Mouse (Mus musculus) neural tube, embryonic 15.5 days (tissue): ENCODE results near the gene Sec24c. TPM values are rescaled to one million over a fixed set of nuclear protein-coding genes. Genes with fewer than 3 reads are reported as not detected.
A peak's percentile ranks its signal among the peaks of the same experiment; 100 is the strongest.

Experiments used
- ATAC-seq: fragments of 200-750 bp; cut with Nextera tagmentation; 2 replicates; pipeline ENCODE4 v1.8.0; 2017; ENCODE audit warnings: mild to moderate bottlenecking, moderate TSS enrichment, moderate library complexity; ENCODE audit not compliant: low FRiP score
- H3K27ac ChIP-seq: fragments of 300-500 bp; sonication (generic); replicated peaks from 2 replicates; pipeline ENCODE4 v1.5.1; 2015; ENCODE audit warnings: mild to moderate bottlenecking, inconsistent platforms
- H3K27me3 ChIP-seq: fragments of 300-500 bp; sonication (generic); replicated peaks from 2 replicates; pipeline ENCODE4 v1.6.1; 2015; ENCODE audit warnings: inconsistent platforms
- H3K36me3 ChIP-seq: fragments of 300-500 bp; sonication (generic); 2 replicates; pipeline ENCODE4 v1.6.1; 2015; ENCODE audit warnings: inconsistent platforms
- H3K4me1 ChIP-seq: fragments of 300-500 bp; sonication (generic); 2 replicates; pipeline ENCODE4 v1.6.1; 2015; ENCODE audit warnings: inconsistent platforms
- H3K4me2 ChIP-seq: fragments of 300-500 bp; sonication (generic); 2 replicates; pipeline ENCODE4 v1.6.1; 2015; ENCODE audit warnings: inconsistent platforms, mild to moderate bottlenecking, moderate library complexity
- H3K4me3 ChIP-seq: fragments of 300-500 bp; sonication (generic); replicated peaks from 2 replicates; pipeline ENCODE4 v1.5.1; 2015; ENCODE audit warnings: mild to moderate bottlenecking, inconsistent platforms
- H3K9ac ChIP-seq: fragments of 300-500 bp; sonication (generic); replicated peaks from 2 replicates; pipeline ENCODE4 v1.6.1; 2015; ENCODE audit warnings: mild to moderate bottlenecking, inconsistent platforms
- H3K9me3 ChIP-seq: fragments of 300-500 bp; sonication (generic); replicated peaks from 2 replicates; pipeline ENCODE4 v1.6.1; 2016; ENCODE audit warnings: inconsistent platforms
- WGBS: fragments of 180-500 bp; shearing (Covaris S2); methylation state at CpG from one replicate; pipeline ENCODE4 v1.1.7; 2015; ENCODE audit warnings: mixed read lengths; 5-methylcytosine and 5-hydroxymethylcytosine counted together
- polyA plus RNA-seq: library from polyadenylated mRNA; unstranded; fragments of >200 nt; fragmentation: Nextera tagmentation; extraction: Ambion mirVana; gene quantifications from 2 replicates; pipeline ENCODE4 v1.2.1, GENCODE M21; 2015

The Sec24c gene
- polyA plus RNA-seq, 1 experiment from 2014 or later, result 84.3 TPM

- WGBS, result 76% methylated on average over 6 of the region's 6 CpGs
- Histone ChIP-seq H3K27me3 (no peaks in the 10 kb centered on the region), H3K9me3 (no peaks in the 10 kb centered on the region), H3K36me3 (peaks cover 96% of the 10 kb centered on the region), H3K9ac (no peak overlapping the region), H3K4me1 (no peaks in the 10 kb centered on the region), H3K4me2 (no peak overlapping the region), H3K27ac (no peak overlapping the region), H3K4me3 (no peak overlapping the region)
- no peak for ATAC-seq
Measured at GRCm38 (mm10) chr14:20725660-20726339, 51.7 kb downstream of the Sec24c start.

DNA sequence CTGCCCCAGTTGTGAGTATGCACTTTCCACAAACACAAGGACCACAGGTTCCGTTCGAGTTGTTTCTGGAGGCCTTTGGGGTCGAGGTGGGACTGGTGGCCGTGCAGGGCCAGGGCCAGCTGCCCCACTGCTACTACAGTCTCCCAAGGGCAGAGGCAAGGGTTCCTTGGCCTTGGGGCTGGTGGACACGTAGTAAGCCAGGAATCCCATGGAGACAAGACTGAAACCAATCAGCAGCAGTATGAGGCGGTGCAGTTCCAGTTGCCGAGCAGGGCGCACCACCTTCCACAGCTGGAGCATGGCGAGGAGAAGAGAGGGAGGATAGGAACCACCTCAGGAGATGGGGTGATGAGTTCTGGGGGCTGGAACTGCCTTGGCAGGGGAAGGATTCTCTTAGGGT, 55.8 kb downstream of the Sec24c start:
- H3K36me3 ChIP-seq, result peaks cover 61% of the 10 kb centered on the region
- no peak overlapping the region for H3K9ac ChIP-seq
- no peaks in the 10 kb centered on the region for H3K27me3 ChIP-seq
- H3K4me2 ChIP-seq, result no peak overlapping the region
- H3K27ac ChIP-seq, result no peak overlapping the region
- H3K4me3 ChIP-seq, result no peak overlapping the region
- H3K9me3 ChIP-seq, result no peaks in the 10 kb centered on the region
- peaks cover 28% of the 10 kb centered on the region for H3K4me1 ChIP-seq
- WGBS, result 89% methylated on average over 9 of the region's 9 CpGs
- no peak for ATAC-seq

- H3K4me3 ChIP-seq, result no peak overlapping the region
- H3K27ac ChIP-seq, result no peak overlapping the region
- peaks cover 34% of the 10 kb centered on the region for H3K4me1 ChIP-seq
- peaks cover 58% of the 10 kb centered on the region for H3K36me3 ChIP-seq
- no peak overlapping the region for H3K9ac ChIP-seq
- ATAC-seq, result no peak
- H3K4me2 ChIP-seq, result no peak overlapping the region
- H3K9me3 ChIP-seq, result no peaks in the 10 kb centered on the region
- H3K27me3 ChIP-seq, result no peaks in the 10 kb centered on the region
- 94% methylated on average over 9 of the region's 9 CpGs for WGBS
Measured at GRCm38 (mm10) chr14:20730853-20731602, 56.9 kb downstream of the Sec24c start.

DNA sequence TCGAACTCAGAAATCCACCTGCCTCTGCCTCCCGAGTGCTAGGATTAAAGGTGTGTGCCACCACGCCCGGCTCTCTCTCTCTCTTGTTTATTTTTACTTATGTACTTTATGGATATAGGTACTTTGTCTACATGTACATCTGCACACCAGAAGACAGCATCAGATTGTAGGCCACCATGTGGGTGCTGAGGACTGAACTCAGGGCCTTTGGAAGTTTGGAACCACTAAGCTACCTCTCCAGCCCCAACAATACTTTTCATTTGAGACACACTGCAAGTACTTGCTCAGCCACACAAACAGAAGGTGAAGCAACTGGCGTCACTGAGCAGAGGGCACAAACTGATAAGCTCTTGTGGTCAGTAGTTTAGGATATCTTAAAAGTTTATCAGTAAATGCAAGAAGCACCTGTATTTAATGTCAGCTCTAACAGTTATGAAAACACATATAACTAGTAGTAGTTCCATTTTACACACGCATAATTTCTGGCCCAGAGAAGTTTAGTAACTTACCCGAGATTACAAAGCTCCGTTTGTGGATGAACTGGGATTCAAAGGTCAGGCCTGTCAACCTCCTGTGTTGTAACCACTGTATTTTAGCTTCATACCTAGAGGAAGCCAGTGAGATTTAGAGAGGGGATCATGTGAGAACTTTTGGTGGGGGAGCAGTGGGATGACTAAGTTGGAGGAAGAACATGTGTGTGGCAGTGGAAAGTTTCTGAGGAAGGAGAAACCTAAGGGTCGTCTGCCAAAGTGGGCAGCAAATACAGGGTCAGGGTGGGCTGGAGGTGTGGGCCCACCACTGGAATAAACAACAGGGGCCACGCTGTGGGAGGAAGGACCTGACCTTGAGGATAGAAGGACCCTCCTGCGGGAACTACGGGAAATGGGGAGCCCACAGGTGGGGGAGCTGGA, 59.2 kb downstream of the Sec24c start:
- H3K27me3 ChIP-seq, result no peaks in the 10 kb centered on the region
- 53% methylated on average over 12 of the region's 12 CpGs for WGBS
- peak overlapping the region; percentile 81 for H3K27ac ChIP-seq
- peaks cover 34% of the 10 kb centered on the region for H3K4me1 ChIP-seq
- H3K4me3 ChIP-seq, result peak overlapping the region; percentile 59
- peak overlapping the region; percentile 74 for H3K9ac ChIP-seq
- peaks cover 57% of the 10 kb centered on the region for H3K36me3 ChIP-seq
- no peaks in the 10 kb centered on the region for H3K9me3 ChIP-seq
- ATAC-seq, result no peak
- peak overlapping the region; percentile 86 for H3K4me2 ChIP-seq

- Histone ChIP-seq H3K9ac (peak within 1 kb of the TSS; percentile 74), H3K9me3 (no peaks in the 10 kb centered on the region), H3K36me3 (peaks cover 58% of the 10 kb centered on the region), H3K27me3 (no peaks in the 10 kb centered on the region), H3K4me3 (peak within 1 kb of the TSS; percentile 59), H3K27ac (peak within 1 kb of the TSS; percentile 81), H3K4me2 (peak within 1 kb of the TSS; percentile 86), H3K4me1 (peaks cover 34% of the 10 kb centered on the region)
- ATAC-seq, result peak; percentile 98
- 0% methylated on average over 75 of the region's 81 CpGs for WGBS
Measured at GRCm38 (mm10) chr14:20733952-20734774, 60.1 kb downstream of the Sec24c start, which contains the start of gene Ndst2. TSS of gene Ndst2 (minus strand) at chr14:20734562.

- no peak for ATAC-seq
- Histone ChIP-seq H3K36me3 (peaks cover 58% of the 10 kb centered on the region), H3K4me2 (peak overlapping the region; percentile 86), H3K9ac (no peak overlapping the region), H3K27ac (peak overlapping the region; percentile 81), H3K4me1 (peaks cover 34% of the 10 kb centered on the region), H3K9me3 (no peaks in the 10 kb centered on the region), H3K27me3 (no peaks in the 10 kb centered on the region), H3K4me3 (no peak overlapping the region)
- WGBS, result 74% methylated on average over 2 of the region's 2 CpGs
Measured at GRCm38 (mm10) chr14:20735052-20735451, 60.9 kb downstream of the Sec24c start.

GRCm38 (mm10) chr14:20735892-20736390, 61.8 kb downstream of the Sec24c start:
- no peak for ATAC-seq
- Histone ChIP-seq H3K4me3 (no peak overlapping the region), H3K9me3 (no peaks in the 10 kb centered on the region), H3K4me1 (peaks cover 34% of the 10 kb centered on the region), H3K9ac (no peak overlapping the region), H3K36me3 (peaks cover 59% of the 10 kb centered on the region), H3K4me2 (no peak overlapping the region), H3K27me3 (no peaks in the 10 kb centered on the region), H3K27ac (no peak overlapping the region)
- WGBS, result 89% methylated on average over 13 of the region's 13 CpGs

- Histone ChIP-seq H3K4me3 (no peak overlapping the region), H3K36me3 (peaks cover 68% of the 10 kb centered on the region), H3K4me1 (peaks cover 23% of the 10 kb centered on the region), H3K27me3 (no peaks in the 10 kb centered on the region), H3K4me2 (no peak overlapping the region), H3K9me3 (no peaks in the 10 kb centered on the region), H3K27ac (no peak overlapping the region), H3K9ac (no peak overlapping the region)
- WGBS, result 48% methylated on average over 14 of the region's 14 CpGs
- no peak for ATAC-seq
Measured at GRCm38 (mm10) chr14:20737306-20737705, 63.2 kb downstream of the Sec24c start.

GRCm38 (mm10) chr14:20738511-20738910, 64.4 kb downstream of the Sec24c start:
- Histone ChIP-seq H3K27ac (no peak overlapping the region), H3K4me3 (no peak overlapping the region), H3K9me3 (no peaks in the 10 kb centered on the region), H3K27me3 (no peaks in the 10 kb centered on the region), H3K4me1 (peaks cover 13% of the 10 kb centered on the region), H3K36me3 (peaks cover 73% of the 10 kb centered on the region), H3K4me2 (no peak overlapping the region), H3K9ac (no peak overlapping the region)
- WGBS, result 85% methylated on average over 8 of the region's 8 CpGs
- ATAC-seq, result no peak

- Histone ChIP-seq H3K4me3 (no peak overlapping the region), H3K4me2 (no peak overlapping the region), H3K9me3 (no peaks in the 10 kb centered on the region), H3K4me1 (no peaks in the 10 kb centered on the region), H3K36me3 (peaks cover 85% of the 10 kb centered on the region), H3K27ac (no peak overlapping the region), H3K9ac (no peak overlapping the region), H3K27me3 (no peaks in the 10 kb centered on the region)
- ATAC-seq, result no peak
- WGBS, result 89% methylated on average over 9 of the region's 9 CpGs
Measured at GRCm38 (mm10) chr14:20741301-20741700, 67.2 kb downstream of the Sec24c start.

GRCm38 (mm10) chr14:20743614-20744013, 69.5 kb downstream of the Sec24c start:
- H3K27ac ChIP-seq, result no peak overlapping the region
- no peaks in the 10 kb centered on the region for H3K27me3 ChIP-seq
- no peak overlapping the region for H3K4me2 ChIP-seq
- no peaks in the 10 kb centered on the region for H3K9me3 ChIP-seq
- no peak for ATAC-seq
- H3K9ac ChIP-seq, result no peak overlapping the region
- peaks cover 71% of the 10 kb centered on the region for H3K36me3 ChIP-seq
- 94% methylated on average over 3 of the region's 3 CpGs for WGBS
- H3K4me1 ChIP-seq, result peaks cover 4% of the 10 kb centered on the region; the same call in 1 of the 2 replicates
- no peak overlapping the region for H3K4me3 ChIP-seq
